Mouse (Mus musculus): ENCODE results near the gene Gnb1l. TPM values are rescaled to one million over a fixed set of nuclear protein-coding genes. Genes with fewer than 3 reads are reported as not detected.

Gene Gnb1l
- total RNA-seq, 2 experiments from 2014 or later, result 10.1 to 17.1 TPM

DNA sequence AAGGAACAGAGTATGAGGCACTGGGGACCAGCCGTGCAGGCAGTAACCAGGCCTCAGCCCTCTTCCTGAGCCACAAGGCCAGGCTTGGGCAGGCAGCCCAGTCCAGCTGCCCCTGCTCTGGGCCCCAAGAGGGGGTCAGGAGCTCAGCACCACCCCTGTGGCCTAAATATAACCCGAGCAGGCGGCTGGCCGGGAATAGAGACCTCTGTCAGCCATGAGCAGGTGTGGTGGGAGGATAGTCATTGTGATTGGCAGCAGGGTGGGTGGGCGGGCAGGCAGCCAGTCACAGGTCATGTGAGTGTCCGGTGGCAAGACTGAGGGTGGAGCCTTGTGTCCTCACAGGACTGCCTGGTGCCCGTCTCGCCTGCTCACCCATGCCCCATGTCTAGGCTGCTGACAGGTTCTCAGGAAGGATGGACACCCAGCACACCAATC, 105.8 kb downstream of the Gnb1l start:
- ATAC-seq (replicated peaks; ENCODE audit: low FRiP score, low TSS enrichment, poor library complexity, severe bottlenecking), result no peak

DNA sequence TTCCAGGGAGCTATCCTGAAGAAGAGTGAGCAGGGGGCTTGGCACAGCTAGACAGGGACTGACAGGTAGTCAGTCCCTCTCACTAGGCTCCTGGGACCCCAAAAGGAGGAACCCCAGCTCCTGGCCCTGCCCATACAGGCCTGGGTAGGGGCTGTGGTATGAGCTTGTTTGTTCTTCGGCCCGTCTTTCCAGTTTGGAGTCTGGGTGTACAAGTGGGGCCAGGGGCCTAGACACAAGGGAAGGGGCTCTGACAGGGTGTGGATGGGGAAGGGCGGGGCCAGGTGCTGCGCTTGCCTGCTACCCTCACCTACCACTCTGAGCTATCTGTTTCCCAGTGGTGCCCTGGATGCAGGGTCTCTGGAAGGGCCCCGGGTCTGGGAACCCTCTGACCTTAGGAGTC, 107.2 kb downstream of the Gnb1l start:
- ATAC-seq (replicated peaks; ENCODE audit: low FRiP score, low TSS enrichment, poor library complexity, severe bottlenecking), result no peak

DNA sequence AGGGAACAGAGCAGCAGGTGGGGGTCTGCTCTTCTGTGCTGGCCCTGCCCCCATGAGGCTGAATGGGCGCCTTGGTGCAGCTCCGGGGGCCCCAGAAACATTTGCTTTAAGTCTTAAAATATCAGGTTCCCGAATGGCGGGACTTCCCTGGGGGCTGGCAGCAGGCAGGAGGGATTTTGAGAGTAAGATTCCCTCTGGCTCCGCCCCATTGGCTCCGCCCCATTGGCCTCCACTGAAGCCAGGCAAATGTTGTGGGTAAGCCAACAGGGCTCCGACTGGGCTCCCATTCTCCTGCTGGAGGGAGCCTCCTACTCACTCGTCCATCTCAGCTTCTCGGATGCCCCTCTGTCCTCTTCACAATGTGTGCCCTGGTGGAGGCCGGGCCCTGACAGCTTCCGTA, 109.7 kb downstream of the Gnb1l start:
- ATAC-seq (replicated peaks; ENCODE audit: low FRiP score, low TSS enrichment, poor library complexity, severe bottlenecking), result no peak

DNA sequence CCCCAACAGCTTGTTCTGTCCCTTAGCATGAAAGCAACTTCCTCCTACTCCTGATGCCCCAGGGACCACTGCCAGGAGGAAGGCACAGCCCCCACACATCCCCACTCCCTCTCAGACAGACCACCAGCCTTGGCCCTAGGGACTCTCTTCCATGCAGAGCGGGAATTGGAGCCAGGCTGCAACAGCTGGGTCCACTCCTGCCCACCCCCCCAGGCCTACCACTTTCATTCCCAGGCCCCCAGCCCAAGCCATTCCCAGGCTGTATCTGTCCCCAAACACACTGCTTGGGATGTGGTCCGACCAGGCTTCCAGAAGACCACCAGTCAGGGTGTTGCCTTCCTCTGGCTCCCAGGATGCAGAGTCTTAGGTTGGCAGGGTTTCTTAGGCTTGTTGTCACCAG, 110.6 kb downstream of the Gnb1l start:
- ATAC-seq (replicated peaks; ENCODE audit: low FRiP score, low TSS enrichment, poor library complexity, severe bottlenecking), result no peak

DNA sequence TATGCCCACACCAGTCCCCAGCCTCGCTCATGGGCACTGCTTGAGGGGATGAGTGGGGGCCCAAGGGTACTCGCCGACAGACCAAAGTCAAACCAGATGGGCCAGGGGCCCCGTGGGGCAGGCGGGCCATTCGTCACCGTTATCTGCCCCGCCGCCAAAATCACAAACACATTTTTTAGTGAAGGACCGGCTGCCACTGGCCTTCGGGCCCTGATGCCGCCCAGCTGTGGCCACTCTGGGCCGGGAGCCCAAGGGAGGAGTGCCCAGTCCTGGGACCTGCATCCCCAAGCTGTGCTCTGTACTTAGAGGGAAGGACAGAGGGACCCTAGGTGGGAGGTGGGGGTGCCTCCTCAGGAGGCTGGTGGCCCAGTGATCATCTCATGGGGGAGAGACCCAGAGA, 113.2 kb downstream of the Gnb1l start:
- no peak for ATAC-seq (replicated peaks; ENCODE audit: low FRiP score, low TSS enrichment, poor library complexity, severe bottlenecking)

DNA sequence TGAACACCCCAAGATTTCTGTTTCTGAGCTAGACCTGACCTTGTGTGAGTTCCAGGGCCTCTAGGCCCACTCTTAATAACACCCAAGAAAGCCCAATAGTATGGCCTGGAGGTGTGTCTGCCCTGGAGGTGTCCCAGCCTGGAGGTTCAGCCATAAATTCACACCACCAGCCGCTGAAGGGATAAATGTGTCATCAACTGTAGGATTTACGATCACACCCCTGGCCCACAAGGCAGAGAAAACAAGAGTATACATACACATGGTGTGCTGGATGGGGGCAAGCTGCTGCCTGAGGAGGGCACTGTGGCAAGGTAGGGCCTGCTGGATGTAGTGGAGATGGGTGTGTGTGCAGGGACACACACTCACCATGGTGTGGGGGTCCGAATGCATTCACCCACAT, 114.8 kb downstream of the Gnb1l start:
- ATAC-seq (replicated peaks; ENCODE audit: low FRiP score, low TSS enrichment, poor library complexity, severe bottlenecking), result no peak

Other genes with a start within 250 kb of the Gnb1l start
- gene Ranbp1, start 250.0 kb upstream of the Gnb1l start, total RNA-seq (2014; fragmentation: Nextera tagmentation), result 485 and 544 TPM in 2 replicates
- 572 and 765 TPM in 2 replicates for gene Ranbp1, start 250.0 kb upstream of the Gnb1l start, total RNA-seq (2017)
- gene Gm49776, start 240.4 kb upstream of the Gnb1l start, total RNA-seq (2014; fragmentation: Nextera tagmentation), result not detected in 2 replicates
- gene Gm49776, start 240.4 kb upstream of the Gnb1l start, total RNA-seq (2017), result 0.47 TPM in 1 of 2 replicates, not detected in the other
- gene Dgcr8, start 209.5 kb upstream of the Gnb1l start, total RNA-seq (2014; fragmentation: Nextera tagmentation), result 77.7 and 78.5 TPM in 2 replicates
- 47.5 and 78.3 TPM in 2 replicates for gene Dgcr8, start 209.5 kb upstream of the Gnb1l start, total RNA-seq (2017)
- gene Tango2, start 150.6 kb upstream of the Gnb1l start, total RNA-seq (2014; fragmentation: Nextera tagmentation), result 76.7 and 91.5 TPM in 2 replicates
- gene Tango2, start 150.6 kb upstream of the Gnb1l start, total RNA-seq (2017), result 16.9 and 20.4 TPM in 2 replicates
- 14.0 and 16.5 TPM in 2 replicates for gene Arvcf, start 150.5 kb upstream of the Gnb1l start, total RNA-seq (2014; fragmentation: Nextera tagmentation)
- gene Arvcf, start 150.5 kb upstream of the Gnb1l start, total RNA-seq (2017), result 14.3 and 19.4 TPM in 2 replicates
- gene Txnrd2, start 72.3 kb upstream of the Gnb1l start, total RNA-seq (2014; fragmentation: Nextera tagmentation), result 75.4 and 82.3 TPM in 2 replicates
- gene Txnrd2, start 72.3 kb upstream of the Gnb1l start, total RNA-seq (2017), result 97.2 and 145 TPM in 2 replicates
- gene Comt, start 71.9 kb upstream of the Gnb1l start, total RNA-seq (2014; fragmentation: Nextera tagmentation), result 84.0 and 105 TPM in 2 replicates
- gene Comt, start 71.9 kb upstream of the Gnb1l start, total RNA-seq (2017), result 56.1 and 59.7 TPM in 2 replicates
- gene Rtl10, start 188 bp downstream of the Gnb1l start, total RNA-seq (2014; fragmentation: Nextera tagmentation), result 18.9 and 23.1 TPM in 2 replicates
- 7.4 and 9.1 TPM in 2 replicates for gene Rtl10, start 188 bp downstream of the Gnb1l start, total RNA-seq (2017)
- not detected in 2 replicates for gene Tbx1, start 92.0 kb downstream of the Gnb1l start, total RNA-seq (2014; fragmentation: Nextera tagmentation)
- not detected in 2 replicates for gene Tbx1, start 92.0 kb downstream of the Gnb1l start, total RNA-seq (2017)
- gene Gp1bb, start 123.7 kb downstream of the Gnb1l start, total RNA-seq (2014; fragmentation: Nextera tagmentation), result 0.72 and 0.87 TPM in 2 replicates
- gene Gp1bb, start 123.7 kb downstream of the Gnb1l start, total RNA-seq (2017), result 1.6 and 3.4 TPM in 2 replicates
- gene Gm49601, start 127.7 kb downstream of the Gnb1l start, total RNA-seq (2014; fragmentation: Nextera tagmentation), result not detected in 2 replicates
- gene Gm49601, start 127.7 kb downstream of the Gnb1l start, total RNA-seq (2017), result 0.80 TPM in 1 of 2 replicates, not detected in the other
- 0.64 TPM in 1 of 2 replicates, not detected in the other for gene Sept5, start 131.2 kb downstream of the Gnb1l start, total RNA-seq (2014; fragmentation: Nextera tagmentation)
- gene Sept5, start 131.2 kb downstream of the Gnb1l start, total RNA-seq (2017), result 0.09 TPM in 1 of 2 replicates, not detected in the other